Mouse (Mus musculus): ENCODE measurements around the gene Cacna1e. TPM values are rescaled to one million over a fixed set of nuclear protein-coding genes. Genes with fewer than 3 reads are reported as not detected.

Gene Cacna1e
- polyA plus RNA-seq, 1 experiment = 0.11 TPM

GRCm38 (mm10) chr1:154707584-154708290 is 176.6 kb downstream of the Cacna1e start:
- no peak for DNase-seq (ENCODE audit: low spot score)

GRCm38 (mm10) chr1:154706974-154707373 is 177.3 kb downstream of the Cacna1e start:
- no peak for DNase-seq (ENCODE audit: low spot score)

- no peak for DNase-seq (ENCODE audit: low spot score)
Measured at GRCm38 (mm10) chr1:154705882-154706565, 178.3 kb downstream of the Cacna1e start.

- DNase-seq (ENCODE audit: low spot score) = no peak
Measured at GRCm38 (mm10) chr1:154704558-154705185, 179.6 kb downstream of the Cacna1e start.

GRCm38 (mm10) chr1:154702623-154703022 is 181.7 kb downstream of the Cacna1e start:
- no peak for DNase-seq (ENCODE audit: low spot score)

GRCm38 (mm10) chr1:154688876-154689665 is 195.2 kb downstream of the Cacna1e start:
- DNase-seq (ENCODE audit: low spot score) = no peak

GRCm38 (mm10) chr1:154686861-154687260 is 197.4 kb downstream of the Cacna1e start:
- no peak for DNase-seq (ENCODE audit: low spot score)

- no peak for DNase-seq (ENCODE audit: low spot score)
Measured at GRCm38 (mm10) chr1:154683477-154684106, 200.7 kb downstream of the Cacna1e start.

- no peak for DNase-seq (ENCODE audit: low spot score)
Measured at GRCm38 (mm10) chr1:154678989-154679388, 205.3 kb downstream of the Cacna1e start.

GRCm38 (mm10) chr1:154678151-154678550 is 206.2 kb downstream of the Cacna1e start:
- no peak for DNase-seq (ENCODE audit: low spot score)

- no peak for DNase-seq (ENCODE audit: low spot score)
Measured at GRCm38 (mm10) chr1:154677677-154678076, 206.6 kb downstream of the Cacna1e start.

- no peak for DNase-seq (ENCODE audit: low spot score)
Measured at GRCm38 (mm10) chr1:154663721-154664120, 220.6 kb downstream of the Cacna1e start.

- DNase-seq (ENCODE audit: low spot score) = no peak
Measured at GRCm38 (mm10) chr1:154661977-154662376, 222.3 kb downstream of the Cacna1e start.

GRCm38 (mm10) chr1:154661221-154661864 is 223.0 kb downstream of the Cacna1e start:
- no peak for DNase-seq (ENCODE audit: low spot score)

- no peak for DNase-seq (ENCODE audit: low spot score)
Measured at GRCm38 (mm10) chr1:154657366-154657765, 226.9 kb downstream of the Cacna1e start.

- no peak for DNase-seq (ENCODE audit: low spot score)
Measured at GRCm38 (mm10) chr1:154653951-154654350, 230.3 kb downstream of the Cacna1e start.

- DNase-seq (ENCODE audit: low spot score) = no peak
Measured at GRCm38 (mm10) chr1:154646156-154646950, 237.9 kb downstream of the Cacna1e start.

- DNase-seq (ENCODE audit: low spot score) = no peak
Measured at GRCm38 (mm10) chr1:154637821-154638220, 246.5 kb downstream of the Cacna1e start.

GRCm38 (mm10) chr1:154635766-154636165 is 248.5 kb downstream of the Cacna1e start:
- DNase-seq (ENCODE audit: low spot score) = no peak

GRCm38 (mm10) chr1:154632886-154633285 is 251.4 kb downstream of the Cacna1e start:
- DNase-seq (ENCODE audit: low spot score) = no peak

Data from urinary bladder, adult 2 months (tissue).